Mouse (Mus musculus) left cerebral cortex, adult 8-10 months (tissue): Measurements from ENCODE around the gene Defb47. TPM values are rescaled to one million over a fixed set of nuclear protein-coding genes. Genes with fewer than 3 reads are reported as not detected.

ENCODE experiments used
- total RNA-seq, 4 experiments: library from RNA; stranded (reverse); gene quantifications; 2 replicates each; pipeline ENCODE4 v1.2.4; 2022

Gene Defb47
- total RNA-seq, 4 experiments from 2014 or later: not detected

Other genes with a start within 250 kb of the Defb47 start
- gene Ints6, start 236.9 kb upstream of the Defb47 start, total RNA-seq: 10 to 100 TPM; 31.2 to 45.7 (median 41.1) TPM
- 10 to 100 TPM; 11.9 to 13.6 (median 13.3) TPM for gene Wdfy2, start 160.4 kb upstream of the Defb47 start, total RNA-seq
- not detected for gene Defb48, start 13.6 kb upstream of the Defb47 start, total RNA-seq
- gene Defb43, start 13.7 kb downstream of the Defb47 start, total RNA-seq: not detected
- under 1 TPM; 0.19 to 0.65 (median 0.37) TPM for gene Defb42, start 48.9 kb downstream of the Defb47 start, total RNA-seq
- not detected for gene Defb30, start 51.9 kb downstream of the Defb47 start, total RNA-seq